Mouse (Mus musculus) gastrocnemius, postnatal 10 days (tissue): ENCODE measurements around the gene Rbm10. TPM values are rescaled to one million over a fixed set of nuclear protein-coding genes. Genes with fewer than 3 reads are reported as not detected.

Experiments
- DNase-seq: peaks from one replicate; pipeline ENCODE4 v3.0.0; 2021; ENCODE audit warnings: mixed read lengths
- long read RNA-seq, 2 experiments: library from polyadenylated mRNA; stranded (forward); transcript quantifications; one replicate each; pipeline ENCODE4 v2.0.0; 2021
- total RNA-seq, 2 experiments: library from RNA; stranded (reverse); gene quantifications; 2 replicates each; pipeline ENCODE4 v1.2.3; 2021

Rbm10 gene
- total RNA-seq: 10 to 100 TPM; 15.7 to 20.5 TPM
- long read RNA-seq, experiment 1, transcript Rbm10-203 (23 exons, 3,172 nt): major isoform, 14 of 44 reads
- long read RNA-seq, experiment 1, partial matches to known transcripts: 4 of 44 reads
- long read RNA-seq, experiment 1, other reads (novel, unspliced or antisense): 25 of 44 reads
- long read RNA-seq, experiment 2, partial matches to known transcripts: 5 of 15 reads
- long read RNA-seq, experiment 2, other reads (novel, unspliced or antisense): 6 of 15 reads

DNA sequence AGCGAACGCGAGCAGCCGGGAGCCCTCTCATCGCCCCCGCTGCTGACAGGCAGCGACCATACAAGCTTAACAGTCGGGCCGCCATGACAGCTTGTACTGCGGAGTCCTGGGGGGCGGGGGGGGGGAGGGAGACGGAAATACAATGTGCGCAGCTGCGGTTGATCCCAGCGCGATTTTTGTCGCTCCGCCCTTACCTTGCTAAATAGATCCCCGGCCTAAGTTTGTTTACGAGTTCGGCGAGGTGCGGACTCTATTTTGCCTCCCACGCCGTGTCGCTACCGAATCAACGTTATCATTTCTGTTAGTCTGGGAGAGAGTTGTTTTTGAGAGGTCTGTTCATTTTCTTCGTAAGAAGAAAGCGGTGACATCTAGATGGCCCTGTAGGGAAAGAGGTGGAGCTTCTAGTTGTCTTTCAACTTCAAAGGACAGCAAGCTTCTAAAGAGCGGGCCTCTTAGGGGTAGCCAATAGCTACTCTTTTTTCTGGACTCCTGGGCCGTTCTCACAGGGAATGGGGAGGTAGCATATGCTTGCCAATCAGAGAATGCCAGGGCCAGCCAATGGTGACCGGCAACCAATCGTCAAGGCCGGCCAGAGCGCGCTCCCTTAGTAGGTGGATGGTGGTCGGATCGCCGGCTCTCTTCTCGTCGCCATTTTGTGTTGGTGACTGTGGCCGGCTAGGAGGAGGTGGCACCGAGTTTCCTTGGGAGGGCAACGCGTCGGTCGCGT, at the start of gene Rbm10, which contains the start of gene Ndufb11:
Rbm10 (plus strand) TSS at position 328 of the 727 bp plus-strand sequence.
Ndufb11 (minus strand) TSS at position 444 of the 727 bp plus-strand sequence.
- DNase-seq: peak; percentile 58

GRCm38 (mm10) chrX:20571024-20571423, 46.3 kb upstream of the Rbm10 start:
- no peak for DNase-seq

- DNase-seq: no peak
Measured at GRCm38 (mm10) chrX:20572683-20573082, 44.6 kb upstream of the Rbm10 start.

DNA sequence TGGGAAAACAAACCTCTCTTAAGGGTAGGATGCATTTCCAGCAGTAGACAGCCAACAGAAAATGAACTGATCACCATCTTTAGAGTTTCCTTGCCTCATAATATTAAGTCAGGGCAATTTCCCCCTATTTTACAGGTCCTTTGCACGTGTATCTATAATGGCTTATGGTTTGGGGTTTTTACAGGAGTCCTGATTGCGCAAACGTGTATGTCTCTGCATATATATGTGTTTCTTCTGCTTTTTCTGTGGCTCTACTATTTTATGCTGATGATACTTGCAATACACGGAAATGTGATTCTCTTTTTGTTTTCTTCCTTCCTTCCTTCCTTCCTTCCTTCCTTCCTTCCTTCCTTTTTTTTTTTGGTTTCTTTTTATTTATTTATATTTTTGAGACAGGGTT, 43.4 kb upstream of the Rbm10 start:
- DNase-seq: no peak

DNA sequence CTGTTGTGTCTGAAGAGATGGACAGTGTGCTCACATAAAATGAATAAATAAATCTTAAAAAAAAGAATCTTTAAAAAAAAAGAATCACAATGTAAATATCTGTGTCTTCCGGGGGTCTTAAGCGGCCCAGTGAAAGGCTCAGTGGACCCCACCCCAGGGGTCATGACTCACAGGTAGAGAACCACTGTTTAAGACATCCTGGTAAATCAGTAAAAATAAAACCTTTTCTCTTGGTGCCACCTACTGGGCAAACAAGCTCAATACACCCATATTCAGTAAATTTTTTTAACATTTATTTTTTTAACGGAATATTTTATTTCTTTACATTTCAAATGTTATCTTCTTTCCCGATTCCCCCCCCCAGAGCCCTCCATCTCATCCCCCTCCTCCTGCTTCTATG, 29.3 kb upstream of the Rbm10 start:
- DNase-seq: no peak

DNA sequence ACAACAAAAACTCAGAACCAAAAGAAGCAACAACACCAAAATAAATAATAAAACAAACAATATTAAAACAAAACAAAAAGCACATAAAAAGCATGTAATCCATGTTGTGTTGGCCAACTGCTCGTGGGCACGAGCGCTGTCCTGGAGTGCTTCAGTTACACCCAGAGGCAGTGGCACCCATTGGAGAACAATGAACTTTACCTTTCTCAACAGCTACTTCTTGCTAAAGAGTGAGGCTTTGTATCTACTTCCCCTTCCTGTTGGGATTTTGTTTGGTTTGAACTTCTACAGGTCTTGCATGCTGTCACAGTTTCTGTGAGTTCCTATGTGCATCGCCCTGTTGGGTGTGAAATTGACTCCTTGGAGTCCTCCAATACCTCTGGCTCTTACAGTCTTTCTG, 8.8 kb upstream of the Rbm10 start:
- no peak for DNase-seq

DNA sequence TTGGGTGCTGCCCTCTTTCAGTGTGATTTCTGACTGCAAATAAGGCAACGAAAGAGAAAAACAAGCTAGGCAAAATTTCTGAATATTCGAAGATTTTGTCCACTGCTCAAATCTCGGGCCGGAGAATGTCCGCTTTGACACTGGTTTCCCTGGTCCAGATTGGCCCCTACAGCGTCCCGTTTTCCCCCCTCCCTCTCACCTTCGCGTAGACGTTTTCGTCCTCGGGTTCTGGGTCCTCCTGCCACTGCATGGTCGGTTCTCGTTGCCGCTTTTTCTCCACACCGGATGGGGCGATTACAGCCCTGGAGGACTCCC, 485 bp upstream of the Rbm10 start:
- DNase-seq: no peak

DNA sequence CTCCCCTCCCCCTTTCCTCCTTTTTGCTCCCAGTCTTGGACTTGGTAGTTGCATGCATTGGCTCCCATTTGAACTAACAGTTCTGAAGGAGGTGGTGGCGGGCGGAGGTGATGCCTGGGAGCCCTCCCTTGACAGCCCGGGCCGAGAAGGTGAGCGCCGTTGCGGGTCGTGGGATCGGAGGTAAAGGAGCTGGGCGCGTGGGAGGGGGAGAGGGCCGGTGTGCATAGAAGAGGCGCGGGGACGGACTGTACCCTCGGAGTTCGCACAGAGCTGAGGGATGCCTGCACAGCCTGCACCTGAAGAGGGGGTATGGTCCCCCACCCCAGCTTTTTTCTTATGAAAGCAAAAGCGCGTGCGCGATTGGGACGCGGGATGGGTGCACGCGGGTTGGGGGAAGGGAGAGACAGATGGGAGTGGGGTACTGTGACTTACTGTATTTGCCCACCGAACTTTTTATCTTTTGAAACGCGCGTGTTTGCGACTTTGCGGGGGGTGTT, 648 bp downstream of the Rbm10 start:
- peak; percentile 20 for DNase-seq

DNA sequence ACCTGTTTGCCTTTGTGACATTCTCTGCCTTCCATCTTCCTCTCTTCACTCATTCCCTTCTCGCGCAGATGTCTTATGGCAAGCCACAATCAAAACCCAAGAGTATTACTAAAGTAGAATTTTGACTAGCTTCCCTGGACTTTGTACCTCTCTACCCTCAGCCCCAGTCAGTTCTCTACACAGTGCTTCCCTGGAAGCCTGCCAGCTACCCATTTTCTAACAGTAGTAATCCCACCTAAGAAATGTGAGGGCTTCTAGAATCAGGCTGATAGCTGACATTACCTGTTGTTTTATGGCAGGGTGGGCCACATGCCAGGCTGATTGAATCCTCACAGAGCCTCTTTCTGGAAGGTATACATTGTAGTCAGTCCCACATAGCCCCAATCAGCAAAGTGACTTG, 20.8 kb downstream of the Rbm10 start:
- DNase-seq: no peak

- DNase-seq: no peak
Measured at GRCm38 (mm10) chrX:20644780-20645179, 27.5 kb downstream of the Rbm10 start.

DNA sequence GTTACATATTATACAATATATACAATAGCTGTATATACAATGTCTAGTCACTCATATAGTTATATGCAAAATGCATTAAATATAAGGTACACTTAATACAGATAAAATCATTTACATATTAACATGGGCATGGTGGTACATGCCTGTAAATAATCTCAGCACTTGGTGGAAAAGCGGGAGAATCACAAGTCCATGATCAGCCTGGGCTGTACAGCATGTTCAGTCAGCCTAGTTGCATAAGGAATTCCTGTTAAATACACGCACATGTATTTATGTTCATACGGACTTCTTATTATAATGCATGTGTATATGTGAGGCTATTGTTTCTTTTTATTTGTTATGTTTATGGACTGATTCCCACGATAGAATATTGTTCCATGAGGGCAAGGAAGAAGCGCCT, 40.3 kb downstream of the Rbm10 start:
- no peak for DNase-seq

- peak; percentile 61 for DNase-seq
Measured at GRCm38 (mm10) chrX:20658026-20658652, 40.8 kb downstream of the Rbm10 start, which contains the start of gene Uba1. TSS of gene Uba1 (plus strand) at chrX:20658326.

DNA sequence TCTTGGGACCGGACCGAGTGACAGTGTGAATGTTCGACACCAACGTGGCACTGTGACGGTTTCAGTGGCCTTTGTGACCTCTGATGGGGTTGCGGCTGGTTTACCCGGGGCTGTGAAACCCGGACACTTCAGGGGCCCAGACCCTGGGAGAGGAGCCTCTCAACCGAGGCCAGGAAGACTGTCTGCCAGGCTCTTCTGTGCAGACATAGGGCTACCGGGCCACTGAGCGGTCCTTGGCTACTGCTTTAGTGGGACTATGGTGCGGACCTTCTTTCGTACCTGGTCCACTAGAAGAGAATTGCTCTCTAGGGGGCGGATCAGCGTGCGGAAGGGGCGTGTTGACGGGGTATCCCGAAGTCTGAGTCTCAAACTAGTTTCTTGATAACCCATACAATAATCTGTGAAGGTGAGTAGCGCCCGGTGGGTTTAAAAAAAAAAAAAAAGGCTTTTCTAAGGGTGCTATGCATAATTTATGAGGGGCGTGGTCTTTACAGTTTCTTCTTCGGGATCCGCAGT, 41.6 kb downstream of the Rbm10 start:
- DNase-seq: no peak

GRCm38 (mm10) chrX:20662317-20662715, 45.0 kb downstream of the Rbm10 start:
- no peak for DNase-seq

- DNase-seq: peak; percentile 69
Measured at GRCm38 (mm10) chrX:20662716-20663443, 45.6 kb downstream of the Rbm10 start.

GRCm38 (mm10) chrX:20663444-20663790, 46.1 kb downstream of the Rbm10 start:
- no peak for DNase-seq

- DNase-seq: peak; percentile 66
Measured at GRCm38 (mm10) chrX:20687519-20688067, 70.3 kb downstream of the Rbm10 start, which contains the start of gene Cdk16. TSS of gene Cdk16 (plus strand) at chrX:20687954.

DNA sequence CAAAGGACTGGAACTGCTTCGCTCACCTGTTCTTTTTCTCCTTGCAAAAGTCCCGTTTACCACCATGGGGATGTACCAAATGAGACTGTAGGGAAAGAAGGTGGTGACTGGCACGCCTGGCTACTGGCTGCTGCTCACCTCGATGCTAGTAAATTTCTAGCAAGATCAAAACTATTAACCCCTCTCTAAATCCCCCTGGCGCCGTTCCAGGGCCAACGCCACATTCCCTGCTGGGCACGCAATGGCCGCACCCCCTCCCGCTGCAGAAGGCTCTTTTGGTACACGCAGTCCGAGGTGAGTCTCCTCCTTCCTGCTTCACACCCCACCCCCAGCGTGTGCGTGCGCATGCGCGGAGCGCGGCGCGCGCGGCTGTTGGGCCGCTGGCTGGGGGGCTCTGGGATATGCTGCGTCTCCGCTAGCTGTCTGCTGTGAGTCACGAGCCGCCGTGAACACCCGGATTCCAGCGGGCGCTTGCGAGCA, 70.8 kb downstream of the Rbm10 start:
- DNase-seq: peak; percentile 75

GRCm38 (mm10) chrX:20688615-20689014, 71.3 kb downstream of the Rbm10 start:
- DNase-seq: peak; percentile 60

- DNase-seq: no peak
Measured at GRCm38 (mm10) chrX:20691566-20691965, 74.3 kb downstream of the Rbm10 start.

GRCm38 (mm10) chrX:20692616-20693015, 75.3 kb downstream of the Rbm10 start:
- DNase-seq: no peak

- no peak for DNase-seq
Measured at GRCm38 (mm10) chrX:20695842-20696241, 78.5 kb downstream of the Rbm10 start.
